Mouse (Mus musculus): ENCODE measurements around the gene Yy1. TPM values are rescaled to one million over a fixed set of nuclear protein-coding genes. Genes with fewer than 3 reads are reported as not detected.
"Not testable (repeated sequence)": the region's sequence is repeated elsewhere in the genome, so short reads cannot be mapped to it uniquely, and the experiment has no call there.

Yy1 gene
- total and polyA plus RNA-seq, 3 experiments: 59.3 to 169 (median 60.8) TPM

GRCm38 (mm10) chr12:108836722-108837121 is 43.9 kb downstream of the Yy1 start:
- DNase-seq (ENCODE audit: low spot score) (no peak), ATAC-seq (ENCODE audit: extremely low read depth, insufficient number of reproducible peaks, low FRiP score, poor library complexity, severe bottlenecking) (no peak)
- H3K36me3 ChIP-seq (replicated peaks): peaks cover 72% of the 10 kb centered on the region
- H3K9me3 ChIP-seq (replicated peaks): no peaks in the 10 kb centered on the region; the same call in 1 of the 2 replicates
- no peak for TF ChIP-seq TAL1 (conservative IDR thresholded peaks at IDR 0.05; ENCODE audit: low read depth, low read length)
- TF ChIP-seq GATA1 (IDR thresholded peaks at IDR 0.05; ENCODE audit: borderline replicate concordance, low read length): no peak
- no peak for TF ChIP-seq CTCF (IDR thresholded peaks at IDR 0.05; ENCODE audit: low read depth, low read length)
- H3K27me3 ChIP-seq (ENCODE audit: insufficient read depth, low read length): no peaks in the 10 kb centered on the region
- H3K4me3 ChIP-seq (ENCODE audit: low read depth, low read length): peak overlapping the region; percentile 73
- peaks cover 30% of the 10 kb centered on the region for H3K4me1 ChIP-seq (ENCODE audit: insufficient read depth, low read depth, low read length)

- Histone ChIP-seq H3K9me3 (replicated peaks) (no peaks in the 10 kb centered on the region), H3K36me3 (replicated peaks) (peaks cover 61% of the 10 kb centered on the region), H3K27me3 (ENCODE audit: insufficient read depth, low read length) (no peaks in the 10 kb centered on the region), H3K4me1 (ENCODE audit: insufficient read depth, low read depth, low read length) (peaks cover 23% of the 10 kb centered on the region), H3K4me3 (ENCODE audit: low read depth, low read length) (no peak overlapping the region)
- DNase-seq (ENCODE audit: low spot score): no peak
- TF ChIP-seq GATA2 (IDR thresholded peaks at IDR 0.05; ENCODE audit: borderline replicate concordance, low read depth, low read length): no peak
- TF ChIP-seq TAL1 (conservative IDR thresholded peaks at IDR 0.05; ENCODE audit: low read depth, low read length): no peak
- TF ChIP-seq POLR2AphosphoS5 (IDR thresholded peaks at IDR 0.05; ENCODE audit: insufficient replicate concordance, low read depth, low read length): no peak
- TF ChIP-seq GATA1 (IDR thresholded peaks at IDR 0.05; ENCODE audit: borderline replicate concordance, low read length): no peak
- no peak for ATAC-seq (ENCODE audit: extremely low read depth, insufficient number of reproducible peaks, low FRiP score, poor library complexity, severe bottlenecking)
These were observed 48.4 kb downstream of the Yy1 start for GRCm38 (mm10) chr12:108841181-108841580.

GRCm38 (mm10) chr12:108842663-108843062 is 49.9 kb downstream of the Yy1 start:
- DNase-seq (ENCODE audit: low spot score) (no peak), ATAC-seq (ENCODE audit: extremely low read depth, insufficient number of reproducible peaks, low FRiP score, poor library complexity, severe bottlenecking) (no peak)
- TF ChIP-seq TAL1 (conservative IDR thresholded peaks at IDR 0.05; ENCODE audit: low read depth, low read length): no peak
- no peak for TF ChIP-seq CTCF (IDR thresholded peaks at IDR 0.05; ENCODE audit: low read depth, low read length)
- TF ChIP-seq GATA2 (IDR thresholded peaks at IDR 0.05; ENCODE audit: borderline replicate concordance, low read depth, low read length): no peak
- no peak for TF ChIP-seq POLR2AphosphoS5 (IDR thresholded peaks at IDR 0.05; ENCODE audit: insufficient replicate concordance, low read depth, low read length)
- no peak for TF ChIP-seq GATA1 (IDR thresholded peaks at IDR 0.05; ENCODE audit: borderline replicate concordance, low read length)
- H3K36me3 ChIP-seq (replicated peaks): peaks cover 50% of the 10 kb centered on the region
- H3K4me3 ChIP-seq (ENCODE audit: low read depth, low read length): no peak overlapping the region
- no peaks in the 10 kb centered on the region for H3K9me3 ChIP-seq (replicated peaks)
- peaks cover 11% of the 10 kb centered on the region for H3K4me1 ChIP-seq (ENCODE audit: insufficient read depth, low read depth, low read length)
- no peaks in the 10 kb centered on the region for H3K27me3 ChIP-seq (ENCODE audit: insufficient read depth, low read length)

- not testable (repeated sequence) for DNase-seq (ENCODE audit: low spot score); H3K4me3 ChIP-seq (ENCODE audit: low read depth, low read length); ATAC-seq (ENCODE audit: extremely low read depth, insufficient number of reproducible peaks, low FRiP score, poor library complexity, severe bottlenecking); H3K9me3 ChIP-seq (replicated peaks); H3K4me1 ChIP-seq (ENCODE audit: insufficient read depth, low read depth, low read length)
- Histone ChIP-seq H3K27me3 (ENCODE audit: insufficient read depth, low read length) (peaks cover 19% of the 10 kb centered on the region), H3K36me3 (replicated peaks) (peaks cover 16% of the 10 kb centered on the region)
These were observed 55.3 kb downstream of the Yy1 start for GRCm38 (mm10) chr12:108848033-108848432.

GRCm38 (mm10) chr12:108849488-108850022 is 56.8 kb downstream of the Yy1 start:
- Histone ChIP-seq H3K9me3 (replicated peaks) (no peaks in the 10 kb centered on the region), H3K4me1 (ENCODE audit: insufficient read depth, low read depth, low read length) (peaks cover 5% of the 10 kb centered on the region; the same call in 1 of the 2 replicates), H3K27me3 (ENCODE audit: insufficient read depth, low read length) (peaks cover 29% of the 10 kb centered on the region), H3K36me3 (replicated peaks) (peaks cover 10% of the 10 kb centered on the region), H3K4me3 (ENCODE audit: low read depth, low read length) (no peak overlapping the region)
- TF ChIP-seq GATA1 (IDR thresholded peaks at IDR 0.05; ENCODE audit: borderline replicate concordance, low read length) (no peak), GATA2 (IDR thresholded peaks at IDR 0.05; ENCODE audit: borderline replicate concordance, low read depth, low read length) (no peak), POLR2AphosphoS5 (IDR thresholded peaks at IDR 0.05; ENCODE audit: insufficient replicate concordance, low read depth, low read length) (no peak), CTCF (IDR thresholded peaks at IDR 0.05; ENCODE audit: low read depth, low read length) (no peak), TAL1 (conservative IDR thresholded peaks at IDR 0.05; ENCODE audit: low read depth, low read length) (no peak)
- no peak for ATAC-seq (ENCODE audit: extremely low read depth, insufficient number of reproducible peaks, low FRiP score, poor library complexity, severe bottlenecking)
- DNase-seq (ENCODE audit: low spot score): no peak

GRCm38 (mm10) chr12:108850129-108850528 is 57.4 kb downstream of the Yy1 start:
- TF ChIP-seq TAL1 (conservative IDR thresholded peaks at IDR 0.05; ENCODE audit: low read depth, low read length) (no peak), GATA2 (IDR thresholded peaks at IDR 0.05; ENCODE audit: borderline replicate concordance, low read depth, low read length) (no peak), GATA1 (IDR thresholded peaks at IDR 0.05; ENCODE audit: borderline replicate concordance, low read length) (no peak), POLR2AphosphoS5 (IDR thresholded peaks at IDR 0.05; ENCODE audit: insufficient replicate concordance, low read depth, low read length) (no peak), CTCF (IDR thresholded peaks at IDR 0.05; ENCODE audit: low read depth, low read length) (no peak)
- peaks cover 4% of the 10 kb centered on the region for H3K36me3 ChIP-seq (replicated peaks)
- no peak for ATAC-seq (ENCODE audit: extremely low read depth, insufficient number of reproducible peaks, low FRiP score, poor library complexity, severe bottlenecking)
- H3K4me3 ChIP-seq (ENCODE audit: low read depth, low read length): no peak overlapping the region
- peaks cover 5% of the 10 kb centered on the region for H3K4me1 ChIP-seq (ENCODE audit: insufficient read depth, low read depth, low read length)
- peaks cover 31% of the 10 kb centered on the region for H3K27me3 ChIP-seq (ENCODE audit: insufficient read depth, low read length)
- no peaks in the 10 kb centered on the region for H3K9me3 ChIP-seq (replicated peaks)
- DNase-seq (ENCODE audit: low spot score): no peak

- peaks cover 3% of the 10 kb centered on the region for H3K4me1 ChIP-seq (ENCODE audit: insufficient read depth, low read depth, low read length)
These were observed 58.1 kb downstream of the Yy1 start for GRCm38 (mm10) chr12:108850886-108851285.

More at GRCm38 (mm10) chr12:108850886-108851285, 58.1 kb downstream of the Yy1 start:
- no peak overlapping the region for H3K4me3 ChIP-seq (ENCODE audit: low read depth, low read length)
- DNase-seq (ENCODE audit: low spot score): no peak
- H3K27me3 ChIP-seq (ENCODE audit: insufficient read depth, low read length): peaks cover 37% of the 10 kb centered on the region
- peaks cover 2% of the 10 kb centered on the region for H3K36me3 ChIP-seq (replicated peaks)
- H3K9me3 ChIP-seq (replicated peaks): no peaks in the 10 kb centered on the region
- ATAC-seq (ENCODE audit: extremely low read depth, insufficient number of reproducible peaks, low FRiP score, poor library complexity, severe bottlenecking): no peak
- TF ChIP-seq TAL1 (conservative IDR thresholded peaks at IDR 0.05; ENCODE audit: low read depth, low read length) (no peak), GATA2 (IDR thresholded peaks at IDR 0.05; ENCODE audit: borderline replicate concordance, low read depth, low read length) (no peak)

All from G1E (cell line).